Mouse (Mus musculus) brain, embryonic 18.5 days (tissue): ENCODE data around the gene Nt5c2.
"Not testable (repeated sequence)": the region's sequence is repeated elsewhere in the genome, so short reads cannot be mapped to it uniquely, and the experiment has no call there.

Experiments used
- DNase-seq: peaks from one replicate; pipeline ENCODE4 v3.0.0-alpha.2; 2012; ENCODE audit warnings: low read depth, low spot score

Nt5c2 gene

DNA sequence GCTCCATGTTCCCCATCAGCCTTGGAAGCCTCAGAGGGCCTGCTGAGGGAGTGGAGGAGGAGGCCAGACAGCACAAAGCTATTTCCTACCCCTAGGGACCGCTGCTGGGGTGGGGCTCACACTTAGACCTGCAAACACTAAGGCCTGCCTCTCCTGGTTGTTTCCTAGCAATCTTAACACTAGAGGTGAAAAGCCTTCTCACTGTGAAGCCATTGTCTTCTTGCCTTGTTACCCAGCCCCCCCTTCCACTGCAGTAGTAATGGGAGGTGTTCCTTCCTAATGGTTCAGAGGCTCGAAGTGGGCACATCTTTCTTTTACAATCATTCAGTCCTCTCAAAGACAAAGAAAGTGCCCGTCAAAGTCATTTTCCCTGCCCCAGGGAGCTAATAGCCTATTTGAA lies 2.9 kb upstream of the Nt5c2 start:
- DNase-seq: no peak

DNA sequence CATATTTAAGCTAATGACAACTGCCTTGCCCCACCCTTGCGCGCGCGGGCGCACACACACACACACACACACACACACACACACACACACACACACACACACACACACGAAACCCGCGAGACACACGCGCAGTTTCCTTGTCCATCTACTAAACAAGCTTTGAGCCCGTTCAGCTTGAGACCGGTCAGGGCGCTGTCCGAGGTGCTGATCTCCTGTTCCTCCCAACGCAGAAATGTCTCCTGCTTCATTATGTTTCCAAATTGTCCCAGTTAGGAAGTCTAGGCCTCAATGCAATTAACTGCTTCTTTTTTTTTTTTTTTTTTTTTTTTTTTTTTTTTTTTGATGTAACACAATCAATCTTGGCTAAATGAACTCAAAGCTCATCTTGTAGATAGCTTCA lies 1.5 kb upstream of the Nt5c2 start:
- no peak for DNase-seq

DNA sequence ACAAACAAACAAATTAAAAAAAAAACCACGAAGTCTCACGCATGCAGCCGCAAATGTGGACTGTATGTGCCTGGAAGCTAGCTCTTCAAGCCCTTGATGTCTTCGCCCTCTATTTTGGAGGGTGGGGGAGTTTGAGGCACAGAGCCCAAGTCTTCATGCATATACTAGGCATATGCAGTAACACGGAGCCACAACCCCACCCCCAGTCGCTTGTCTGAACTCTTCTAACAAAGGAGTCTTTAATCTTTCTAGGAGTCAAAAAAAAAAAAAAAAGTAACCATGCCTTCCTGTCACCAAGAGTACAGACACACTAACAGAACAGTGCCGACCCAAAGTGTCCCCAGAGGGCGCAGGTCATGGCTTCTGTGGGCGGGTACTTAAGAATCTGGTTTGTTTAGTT lies 1.0 kb upstream of the Nt5c2 start:
- no peak for DNase-seq

DNA sequence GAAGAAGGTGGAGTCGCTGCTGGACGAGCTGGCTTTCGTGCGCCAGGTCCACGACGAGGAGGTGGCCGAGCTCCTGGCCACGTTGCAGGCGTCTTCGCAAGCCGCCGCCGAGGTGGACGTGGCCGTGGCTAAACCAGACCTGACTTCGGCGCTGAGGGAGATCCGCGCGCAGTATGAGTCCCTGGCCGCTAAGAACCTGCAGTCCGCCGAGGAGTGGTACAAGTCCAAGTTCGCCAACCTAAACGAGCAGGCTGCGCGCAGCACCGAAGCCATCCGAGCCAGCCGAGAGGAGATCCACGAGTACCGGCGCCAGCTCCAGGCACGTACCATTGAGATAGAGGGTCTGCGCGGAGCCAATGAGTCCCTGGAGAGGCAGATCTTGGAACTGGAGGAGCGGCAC lies 443 bp upstream of the Nt5c2 start:
- DNase-seq: no peak

DNA sequence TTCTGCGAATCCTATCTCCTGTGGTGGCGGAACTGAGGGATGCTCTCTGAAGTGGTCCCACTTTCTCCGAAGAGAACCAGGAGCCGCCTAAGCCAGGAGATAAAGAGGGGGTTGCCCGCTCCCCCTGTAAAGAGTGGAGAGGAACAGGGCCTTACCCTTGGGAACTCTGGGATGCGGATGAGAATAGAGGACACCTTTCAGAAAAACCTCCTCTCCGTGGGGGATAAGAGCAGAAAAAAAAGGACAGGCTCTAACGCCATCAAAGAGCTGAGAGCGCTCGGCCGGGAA lies 850 bp downstream of the Nt5c2 start:
- no peak for DNase-seq

DNA sequence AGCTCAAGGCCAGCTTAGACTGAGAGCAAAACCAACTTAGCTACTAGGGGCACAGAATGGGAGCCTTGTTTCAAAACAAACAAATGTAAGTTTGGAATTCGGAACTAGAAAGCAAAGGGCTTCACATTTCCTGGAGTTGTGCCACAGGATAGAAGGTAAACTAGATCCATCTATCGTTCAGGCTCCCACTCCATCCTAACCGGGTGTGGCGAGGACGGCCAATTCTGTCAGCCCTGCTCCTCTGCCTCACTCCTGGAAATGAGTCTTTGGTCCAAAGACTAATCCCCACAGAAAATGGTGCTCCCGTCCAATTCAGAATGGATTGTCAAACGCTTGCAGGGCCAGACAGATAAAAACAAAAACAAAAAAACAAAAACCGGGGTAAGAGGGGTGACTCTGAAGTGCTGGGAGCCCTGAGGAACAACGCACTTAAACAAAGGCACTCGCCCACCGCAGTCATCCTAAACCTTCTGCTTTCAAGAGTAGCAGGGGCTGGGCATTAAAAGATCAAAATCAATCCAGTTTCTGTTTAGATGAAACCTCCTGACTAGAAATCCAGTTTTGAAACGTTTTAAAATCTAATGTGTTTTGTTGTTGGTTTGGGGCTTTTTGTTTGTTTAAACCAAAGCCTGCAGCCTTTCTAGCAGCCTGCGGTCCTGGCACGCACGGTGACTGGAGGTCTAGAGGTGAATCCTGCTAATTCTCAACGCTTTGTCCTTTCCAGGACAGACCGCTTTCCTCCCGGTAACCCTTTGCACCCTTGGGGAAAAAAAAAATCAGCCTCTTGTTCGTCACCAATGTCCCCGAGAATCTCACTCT lies 1.4 kb downstream of the Nt5c2 start:
- no peak for DNase-seq

DNA sequence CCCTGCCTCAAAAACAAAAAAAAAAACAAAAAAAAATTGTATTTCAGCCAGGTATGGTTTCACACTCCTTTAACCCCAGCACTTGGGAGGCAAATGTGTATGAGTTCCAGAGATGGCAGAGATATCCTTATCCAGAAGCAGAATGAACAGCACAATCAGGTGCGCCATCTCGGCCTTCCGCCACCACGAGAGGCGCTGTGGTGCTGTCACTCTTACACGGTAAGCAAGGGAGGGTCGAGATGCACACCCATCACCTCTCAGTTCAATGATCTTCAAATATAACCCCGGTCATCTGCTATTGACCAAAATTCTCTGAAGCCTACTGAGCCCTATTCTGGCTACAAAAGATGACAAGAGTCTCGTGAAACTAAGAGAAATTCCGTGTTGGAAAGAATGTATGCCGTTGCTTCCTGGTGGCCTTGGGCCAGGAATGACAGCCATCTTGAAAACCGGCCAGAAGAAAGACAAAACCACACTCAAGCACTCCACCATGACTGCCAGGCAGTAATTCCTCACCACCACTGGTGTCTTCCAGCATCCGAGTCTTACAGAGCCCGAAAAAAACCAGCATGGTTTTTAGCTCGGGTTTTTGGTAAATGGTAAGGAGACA lies 2.3 kb downstream of the Nt5c2 start:
- no peak for DNase-seq

DNA sequence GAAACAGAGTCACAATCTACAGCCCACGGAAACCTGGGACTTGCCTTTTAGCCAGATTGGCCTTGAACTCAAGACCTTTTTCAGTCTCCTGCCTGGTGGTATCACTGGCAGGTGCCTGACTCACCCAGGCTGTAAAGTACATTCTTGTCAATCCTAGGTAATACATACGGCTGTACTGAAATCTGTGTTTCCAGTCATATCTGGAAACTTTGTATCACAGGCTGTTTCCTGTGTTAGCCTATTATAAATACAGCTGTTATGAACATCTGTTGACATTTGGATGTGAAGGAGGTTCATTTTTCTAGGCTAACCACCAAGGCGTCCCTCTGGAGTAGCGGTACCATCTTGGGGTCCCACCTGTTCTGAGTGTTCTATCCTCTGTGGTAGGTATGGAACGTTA lies 5.0 kb downstream of the Nt5c2 start:
- no peak for DNase-seq

DNA sequence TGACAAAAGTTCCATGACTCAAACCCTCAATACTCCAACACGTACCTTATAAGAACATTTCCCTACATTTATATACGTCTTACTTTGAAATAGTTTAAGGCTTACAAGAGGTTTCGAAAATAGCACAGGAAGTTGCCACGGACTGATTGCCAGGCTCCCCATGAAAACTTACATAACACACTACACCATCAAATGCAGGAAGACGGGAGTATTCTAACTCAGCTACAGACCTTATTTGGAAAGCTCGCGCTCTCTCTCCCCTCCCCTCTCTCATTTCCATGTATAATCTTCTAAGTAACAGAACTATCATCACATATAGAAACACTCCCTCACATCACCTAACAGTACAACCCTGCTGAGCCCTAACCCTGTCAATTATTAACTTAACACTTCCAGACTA lies 5.5 kb downstream of the Nt5c2 start:
- DNase-seq: no peak

DNA sequence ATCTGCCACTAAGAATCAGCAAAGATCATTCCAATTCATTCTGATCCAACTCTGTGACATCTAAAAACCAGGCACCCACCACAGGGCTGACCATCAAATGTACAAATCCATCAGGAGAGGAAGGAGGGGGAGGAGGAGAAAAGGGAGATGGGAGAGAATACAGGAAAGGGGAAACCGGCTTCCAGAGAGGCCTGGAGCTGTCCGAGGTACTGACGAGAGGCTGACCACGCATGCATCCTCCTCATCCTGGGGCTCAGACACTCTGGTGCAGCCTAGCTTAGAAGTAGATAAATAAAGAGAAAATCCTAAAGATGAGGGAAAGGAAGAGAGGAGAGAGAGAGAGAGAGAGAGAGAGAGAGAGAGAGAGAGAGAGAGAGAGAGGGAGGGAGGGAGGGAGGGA lies 8.6 kb downstream of the Nt5c2 start:
- no peak for DNase-seq

DNA sequence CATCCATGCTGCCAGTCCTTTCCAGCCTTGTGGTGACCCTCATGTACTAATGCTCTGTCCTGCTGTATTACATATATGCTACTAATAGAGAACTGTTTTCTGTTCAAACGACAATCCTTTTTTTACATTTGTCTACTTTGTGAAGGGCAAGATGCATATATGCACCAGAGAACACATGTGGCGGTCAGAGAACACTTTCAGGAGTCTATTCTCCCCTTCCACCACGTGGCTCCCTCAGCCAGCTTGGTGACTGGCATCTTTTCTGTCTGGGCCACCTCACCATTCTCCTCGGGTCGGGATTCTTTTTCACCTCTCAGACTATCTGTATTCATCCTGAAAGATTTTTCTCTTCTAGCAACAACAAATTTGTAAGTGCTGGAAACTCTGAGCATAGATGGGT lies 9.1 kb downstream of the Nt5c2 start:
- no peak for DNase-seq

DNA sequence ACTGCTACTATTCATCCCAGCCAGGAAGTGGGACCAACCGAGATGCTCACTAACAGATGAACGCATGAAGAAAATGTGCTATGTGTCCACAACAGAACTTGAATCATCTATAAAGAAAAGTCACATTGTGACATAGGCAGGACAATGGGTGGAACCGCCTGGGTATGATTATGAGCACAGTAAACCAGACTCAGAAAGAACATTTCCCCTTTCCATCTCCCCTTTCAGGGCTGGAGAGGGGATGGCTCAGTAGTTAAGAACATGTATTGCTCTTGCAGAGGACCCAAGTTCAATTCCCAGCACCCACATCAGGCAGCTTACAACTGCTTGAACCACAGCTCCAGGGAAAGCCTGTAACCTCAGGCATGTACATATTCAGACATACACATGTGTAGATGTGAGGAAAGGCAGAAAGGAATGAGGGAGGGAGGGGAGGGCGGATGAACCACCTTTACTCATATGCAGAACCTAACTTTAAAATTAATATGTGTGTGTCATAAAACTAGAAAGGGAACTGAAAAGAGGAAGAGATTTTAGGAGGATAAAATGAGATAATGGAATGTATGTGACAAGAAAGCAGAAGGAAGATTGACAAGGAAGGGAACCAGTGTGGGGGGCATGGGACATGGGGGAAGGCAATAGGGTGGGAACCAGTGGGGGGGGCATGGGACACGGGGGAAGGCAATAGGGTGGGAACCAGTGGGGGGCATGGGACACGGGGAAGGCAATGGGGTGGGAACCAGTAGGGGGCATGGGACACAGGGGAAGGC lies 11.0 kb downstream of the Nt5c2 start:
- DNase-seq: no peak

DNA sequence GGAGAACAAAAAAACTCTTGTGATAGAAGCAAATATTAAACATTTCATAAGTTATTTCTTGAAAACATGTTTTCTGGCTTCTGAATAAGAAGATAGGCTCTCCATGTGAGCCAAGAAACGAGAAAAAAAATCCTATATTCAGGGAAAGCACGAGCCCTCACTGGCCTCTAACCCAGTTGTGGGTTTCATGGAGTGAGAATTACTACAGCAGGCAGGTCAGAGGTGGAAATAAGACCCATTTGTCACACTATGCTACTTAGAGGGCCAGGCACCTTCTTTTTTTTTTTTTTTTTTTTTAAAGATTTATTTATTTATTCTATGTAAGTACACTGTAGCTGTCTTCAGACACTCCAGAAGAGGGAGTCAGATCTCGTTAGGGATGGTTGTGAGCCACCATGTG lies 14.6 kb downstream of the Nt5c2 start:
- not testable (repeated sequence) for DNase-seq

DNA sequence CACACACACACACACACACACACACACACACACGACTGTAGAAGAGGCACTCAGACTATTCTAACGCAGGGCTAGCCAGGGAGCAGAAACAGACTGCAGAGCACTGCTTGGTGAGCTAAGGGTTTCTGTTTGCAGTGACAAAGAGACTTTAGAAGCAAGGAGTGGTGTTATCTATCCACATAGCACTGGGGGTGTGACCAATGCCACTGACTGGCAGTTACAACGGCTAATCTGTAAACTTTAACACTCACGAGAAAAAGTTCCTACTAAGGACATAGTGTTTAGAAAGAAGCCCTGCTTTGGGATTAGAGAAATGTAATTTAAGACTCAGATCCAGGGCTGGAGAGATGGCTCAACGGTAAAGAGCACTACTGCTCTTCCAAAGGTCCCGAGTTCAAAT lies 15.2 kb downstream of the Nt5c2 start:
- no peak for DNase-seq

DNA sequence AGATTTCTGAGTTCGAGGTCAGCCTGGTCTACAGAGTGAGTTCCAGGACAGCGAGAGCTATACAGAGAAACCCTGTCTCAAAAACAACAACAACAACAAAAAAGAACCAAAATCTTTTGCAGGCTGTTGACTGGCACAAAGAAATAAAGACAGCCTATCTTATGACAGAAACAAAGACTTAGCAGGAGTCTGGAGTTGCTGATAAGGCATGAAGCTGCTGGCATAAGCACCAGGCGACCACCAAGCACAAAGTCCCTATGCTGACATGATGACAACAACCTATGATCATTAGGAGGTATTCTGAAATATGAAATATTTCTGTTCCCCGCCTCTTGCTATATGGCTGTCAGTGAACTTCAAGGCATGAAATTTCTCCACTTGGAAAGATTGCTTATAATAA lies 16.0 kb downstream of the Nt5c2 start:
- no peak for DNase-seq

DNA sequence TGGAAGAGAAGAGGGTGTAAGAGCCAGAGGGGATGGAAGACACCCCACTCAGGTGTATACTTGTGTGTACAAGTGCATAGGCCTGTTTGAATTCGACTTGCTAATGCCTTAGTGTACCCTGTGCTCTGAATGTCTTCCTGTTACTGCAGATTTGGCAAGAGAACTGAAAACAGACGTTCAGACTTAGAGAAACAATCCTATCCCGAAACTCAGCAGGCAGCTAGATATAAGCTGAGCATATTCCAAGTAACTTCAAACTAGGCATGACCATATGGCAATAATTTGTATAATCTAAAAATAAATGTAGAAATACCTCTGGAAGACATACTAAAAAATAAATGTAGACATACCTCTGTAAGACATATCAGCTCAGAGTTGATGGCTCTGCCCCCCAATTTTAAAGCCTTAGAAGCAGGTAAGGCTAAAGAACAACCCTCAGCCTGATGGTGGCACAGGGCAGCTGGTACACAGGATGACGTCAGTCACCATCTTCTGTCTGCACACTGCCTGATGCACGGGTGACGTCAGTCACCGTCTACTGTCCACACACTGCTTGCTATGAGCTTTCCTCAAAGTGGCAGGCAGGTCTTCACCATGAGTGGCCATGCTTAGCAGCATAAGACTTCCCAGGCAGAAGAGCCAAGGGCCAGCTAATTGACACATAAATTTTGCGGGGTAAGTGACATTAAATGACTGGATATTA lies 16.6 kb downstream of the Nt5c2 start:
- no peak for DNase-seq

DNA sequence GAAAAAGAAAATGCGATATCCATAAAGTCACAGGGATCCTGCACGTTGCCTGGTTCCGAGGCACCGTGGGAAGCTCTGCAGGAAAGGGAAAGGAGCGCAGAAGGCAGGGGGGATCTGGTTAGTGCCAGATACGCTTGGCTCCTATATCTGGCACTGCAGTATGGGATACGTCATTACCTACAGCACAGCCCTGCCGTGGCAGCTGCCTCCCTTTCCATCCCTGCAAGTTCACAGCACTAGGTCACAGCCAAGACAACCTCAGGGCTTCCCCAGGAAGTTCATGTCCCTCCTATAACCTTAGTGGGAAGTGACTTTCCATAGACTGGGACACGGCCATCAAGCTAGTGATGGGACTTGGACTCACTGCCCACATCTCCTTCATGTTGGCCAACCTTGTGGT lies 18.9 kb downstream of the Nt5c2 start:
- DNase-seq: no peak

DNA sequence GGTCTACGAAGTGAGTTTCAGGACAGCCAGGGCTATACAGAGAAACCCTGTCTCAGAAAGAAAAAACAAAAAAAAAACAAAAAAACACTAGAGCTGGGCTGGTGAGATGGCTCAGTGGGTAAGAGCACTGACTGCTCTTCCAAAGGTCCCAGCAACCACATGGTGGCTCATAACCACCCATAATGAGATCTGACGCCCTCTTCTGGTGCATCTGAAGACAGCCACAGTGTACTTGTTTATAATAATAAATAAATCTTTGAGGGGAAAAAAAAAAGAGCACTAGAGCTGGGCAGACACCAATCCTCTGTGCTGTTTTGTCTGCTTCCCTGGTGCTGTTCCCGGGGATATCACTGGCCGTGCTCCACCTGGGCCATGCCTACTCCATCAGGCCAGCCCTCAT lies 22.6 kb downstream of the Nt5c2 start:
- DNase-seq: not testable (repeated sequence)

DNA sequence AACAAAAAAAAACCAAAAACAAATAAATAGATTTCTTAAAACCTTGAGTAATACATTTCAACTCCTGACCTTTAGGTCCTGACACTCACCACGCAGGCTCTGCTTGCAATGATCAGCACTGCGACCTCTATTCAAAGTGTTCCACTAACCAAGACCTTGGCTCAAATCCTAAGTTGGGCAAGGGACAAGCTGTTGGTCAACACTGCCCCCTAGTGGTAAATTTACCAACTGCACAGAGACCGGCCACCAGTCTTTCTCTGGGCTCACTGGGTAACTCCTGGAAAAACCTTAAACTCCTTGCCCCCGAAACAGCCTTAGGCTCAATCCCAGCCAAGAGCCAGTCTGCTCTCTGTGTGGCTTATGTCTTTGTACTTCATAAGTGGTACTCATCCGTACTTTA lies 23.8 kb downstream of the Nt5c2 start:
- DNase-seq: no peak

DNA sequence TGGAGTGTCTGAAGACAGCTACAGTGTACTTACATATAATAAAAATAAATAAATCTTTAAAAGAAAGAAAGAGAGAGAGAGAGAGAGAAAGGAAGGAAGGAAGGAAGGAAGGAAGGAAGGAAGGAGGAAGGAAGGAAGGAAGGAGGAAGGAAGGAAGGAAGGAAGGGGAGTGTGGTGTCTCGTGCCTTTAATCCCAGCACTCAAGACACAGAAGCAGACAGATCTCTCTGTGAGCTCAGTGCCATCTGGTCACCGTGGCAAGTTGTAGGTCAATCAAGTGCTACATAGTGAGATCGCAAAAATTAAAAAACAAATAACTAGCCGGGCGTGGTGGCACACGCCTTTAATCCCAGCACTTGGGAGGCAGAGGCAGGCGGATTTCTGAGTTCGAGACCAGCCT lies 24.3 kb downstream of the Nt5c2 start:
- not testable (repeated sequence) for DNase-seq

DNA sequence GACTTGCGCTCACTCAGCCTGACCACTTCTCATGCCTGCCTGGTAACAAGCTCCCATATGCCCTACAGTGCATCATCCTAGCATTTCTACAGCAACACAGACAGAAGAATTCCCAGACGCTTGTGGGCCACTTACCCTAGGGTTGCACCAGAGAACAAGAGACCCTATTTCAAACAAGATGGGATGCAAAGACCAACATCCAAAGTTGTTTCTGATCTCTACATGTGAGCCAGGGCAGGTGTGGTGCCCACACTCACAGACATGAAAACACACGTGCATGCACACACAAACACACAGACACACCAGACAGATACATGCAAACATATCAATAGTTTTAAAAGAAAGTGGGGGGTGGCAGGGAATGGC lies 24.8 kb downstream of the Nt5c2 start:
- DNase-seq: no peak

DNA sequence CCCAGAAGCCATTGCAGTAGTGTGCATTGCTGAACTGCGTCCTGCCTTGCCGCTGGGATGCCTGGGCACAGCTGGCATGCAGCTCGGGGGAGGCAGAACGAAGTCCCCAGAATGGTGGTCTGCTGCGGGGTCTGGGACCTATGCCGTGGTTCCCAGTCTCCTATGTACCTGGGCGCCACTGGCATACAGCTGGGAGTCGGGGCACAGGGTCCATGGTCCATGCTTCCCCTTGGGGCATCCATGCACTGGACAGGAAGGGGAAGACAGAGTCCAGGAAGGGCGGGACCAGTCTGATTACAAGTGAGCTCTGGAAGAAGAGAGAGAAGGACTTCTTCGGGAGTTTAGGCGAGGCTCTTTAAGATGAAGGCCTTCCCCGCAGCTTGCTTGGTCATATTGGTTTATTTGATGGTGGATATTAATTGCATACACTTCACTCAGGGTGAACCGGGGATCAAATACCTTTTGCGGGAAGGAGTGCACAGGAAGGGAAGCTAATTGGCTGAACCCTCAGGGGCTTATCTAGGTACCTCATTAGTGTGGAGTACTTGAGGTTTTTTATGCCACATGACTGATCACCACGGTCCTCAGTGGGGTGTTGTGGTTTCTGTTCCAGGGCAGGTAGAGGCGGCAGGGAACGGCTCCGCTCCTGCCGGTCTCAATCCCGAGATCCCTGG lies 25.3 kb downstream of the Nt5c2 start:
- no peak for DNase-seq
